Mouse (Mus musculus) neural tube, embryonic 12.5 days (tissue): ENCODE results near the gene Myo9b. TPM values are rescaled to one million over a fixed set of nuclear protein-coding genes. Genes with fewer than 3 reads are reported as not detected.
A peak's percentile ranks its signal among the peaks of the same experiment; 100 is the strongest.

Experiments
- ATAC-seq: fragments of 200-750 bp; cut with Nextera tagmentation; 2 replicates; pipeline ENCODE4 v1.8.0; 2017; ENCODE audit warnings: low read depth, mild to moderate bottlenecking, moderate TSS enrichment, moderate library complexity; ENCODE audit not compliant: low FRiP score
- H3K27ac ChIP-seq: fragments of 300-500 bp; sonication (generic); 2 replicates; pipeline ENCODE4 v1.5.1; 2016
- H3K27me3 ChIP-seq: fragments of 300-500 bp; sonication (generic); replicated peaks from 2 replicates; pipeline ENCODE4 v1.6.1; 2016; ENCODE audit warnings: mild to moderate bottlenecking
- H3K36me3 ChIP-seq: fragments of 300-500 bp; sonication (generic); 2 replicates; pipeline ENCODE4 v1.6.1; 2016; ENCODE audit warnings: mild to moderate bottlenecking
- H3K4me1 ChIP-seq: fragments of 300-500 bp; sonication (generic); 2 replicates; pipeline ENCODE4 v1.6.1; 2016
- H3K4me2 ChIP-seq: fragments of 300-500 bp; sonication (generic); replicated peaks from 2 replicates; pipeline ENCODE4 v1.6.1; 2016; ENCODE audit warnings: mild to moderate bottlenecking
- H3K4me3 ChIP-seq: fragments of 300-500 bp; sonication (generic); 2 replicates; pipeline ENCODE4 v1.5.1; 2016
- H3K9ac ChIP-seq: fragments of 300-500 bp; sonication (generic); 2 replicates; pipeline ENCODE4 v1.6.1; 2016; ENCODE audit warnings: mild to moderate bottlenecking
- H3K9me3 ChIP-seq: fragments of 300-500 bp; sonication (generic); 2 replicates; pipeline ENCODE4 v1.6.1; 2016; ENCODE audit warnings: mild to moderate bottlenecking
- WGBS: fragments of 180-500 bp; shearing (Covaris S2); methylation state at CpG from one replicate; pipeline ENCODE4 v1.1.7; 2016; 5-methylcytosine and 5-hydroxymethylcytosine counted together
- polyA plus RNA-seq: library from polyadenylated mRNA; unstranded; fragments of >200 nt; fragmentation: Nextera tagmentation; extraction: Ambion mirVana; gene quantifications from 2 replicates; pipeline ENCODE4 v1.2.1, GENCODE M21; 2016

Myo9b gene
- polyA plus RNA-seq, 1 experiment from 2014 or later = 22.5 TPM

DNA sequence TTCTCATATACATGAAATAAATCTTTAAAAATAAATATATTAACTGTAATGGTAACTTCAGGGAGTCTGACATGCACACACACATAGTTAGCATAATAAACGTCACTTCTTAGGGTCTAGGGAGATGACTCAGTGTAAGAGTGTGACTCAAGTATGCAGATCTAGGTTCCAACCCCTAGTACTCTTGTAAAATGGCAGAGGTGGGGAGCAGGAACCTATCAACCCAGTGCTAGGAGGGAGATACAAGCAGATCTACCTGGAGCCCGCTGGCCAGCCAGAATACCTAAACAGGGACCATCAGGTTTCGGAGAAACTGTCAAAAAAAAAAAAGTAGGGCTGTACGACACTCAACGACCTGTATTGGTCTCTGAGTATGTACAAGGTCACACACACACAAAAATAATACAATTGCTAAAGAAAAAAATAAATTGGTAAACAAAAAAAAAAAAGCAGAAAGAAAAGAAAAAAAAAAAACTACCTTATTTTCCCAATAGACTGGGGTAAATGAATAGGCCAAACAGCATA, 98.3 kb downstream of the Myo9b start:
- peak overlapping the region; percentile 74 for H3K4me3 ChIP-seq
- no peak overlapping the region for H3K9ac ChIP-seq
- peaks cover 26% of the 10 kb centered on the region for H3K36me3 ChIP-seq
- no peak overlapping the region for H3K27ac ChIP-seq
- peak overlapping the region; percentile 51 for H3K4me2 ChIP-seq
- no peak for ATAC-seq
- H3K9me3 ChIP-seq = no peaks in the 10 kb centered on the region
- H3K4me1 ChIP-seq = peaks cover 35% of the 10 kb centered on the region
- no peaks in the 10 kb centered on the region for H3K27me3 ChIP-seq
- 18% methylated on average over 5 of the region's 5 CpGs for WGBS

DNA sequence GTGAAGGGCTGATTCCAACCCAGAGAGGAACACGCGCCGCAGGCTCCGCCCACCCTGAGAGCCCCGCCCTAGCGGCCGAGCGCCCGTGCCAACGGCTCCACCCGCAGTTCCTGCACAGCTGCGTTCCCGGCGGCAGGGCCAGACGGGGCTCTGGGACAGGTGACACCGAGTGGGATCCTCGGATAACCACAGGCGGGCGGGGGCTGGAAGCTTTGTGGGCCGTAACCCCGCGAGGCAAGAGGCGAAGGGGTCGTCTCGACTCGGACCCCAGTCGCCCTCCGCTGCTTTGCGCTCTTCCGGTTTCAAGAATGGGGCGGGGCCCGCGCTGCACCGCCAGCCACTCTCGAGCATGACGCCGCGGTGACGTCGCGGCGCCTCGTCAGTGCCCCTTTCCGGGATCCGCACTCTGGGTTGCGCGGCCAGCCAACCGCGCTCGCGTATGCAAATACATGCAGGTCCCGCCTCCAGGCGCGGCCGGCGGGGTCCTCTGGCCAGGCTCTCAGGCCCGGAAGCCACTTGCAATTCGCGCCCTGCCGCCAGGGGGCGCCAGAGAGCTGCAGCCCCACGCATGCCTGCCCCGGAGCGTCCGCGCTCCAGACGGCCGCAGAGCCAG, 98.8 kb downstream of the Myo9b start, which contains the start of gene Ocel1:
Gene Ocel1 (plus strand): TSS at position 63 of the 613 bp plus-strand sequence.
- peak within 1 kb of the TSS; percentile 61 for H3K9ac ChIP-seq
- peaks cover 36% of the 10 kb centered on the region for H3K4me1 ChIP-seq
- no peaks in the 10 kb centered on the region for H3K9me3 ChIP-seq
- WGBS = under 1% methylated on average over 68 of the region's 68 CpGs
- H3K4me3 ChIP-seq = peak within 1 kb of the TSS; percentile 74
- peak within 1 kb of the TSS; percentile 75; the same call in 1 of the 2 replicates for H3K27ac ChIP-seq
- peaks cover 26% of the 10 kb centered on the region for H3K36me3 ChIP-seq
- H3K27me3 ChIP-seq = no peaks in the 10 kb centered on the region
- ATAC-seq = peak; percentile 79
- H3K4me2 ChIP-seq = peak within 1 kb of the TSS; percentile 51

GRCm38 (mm10) chr8:71372427-71372826, 99.9 kb downstream of the Myo9b start:
- peaks cover 41% of the 10 kb centered on the region for H3K4me1 ChIP-seq

GRCm38 (mm10) chr8:71373000-71373399, 100.5 kb downstream of the Myo9b start:
- Histone ChIP-seq H3K27me3 (no peaks in the 10 kb centered on the region; the same call in 1 of the 2 replicates), H3K4me2 (no peak overlapping the region), H3K9ac (no peak overlapping the region), H3K9me3 (no peaks in the 10 kb centered on the region), H3K27ac (no peak overlapping the region), H3K4me3 (no peak overlapping the region), H3K4me1 (peaks cover 36% of the 10 kb centered on the region), H3K36me3 (peaks cover 30% of the 10 kb centered on the region)
- ATAC-seq = no peak
- WGBS = 93% methylated on average over 3 of the region's 3 CpGs

More at GRCm38 (mm10) chr8:71372427-71372826, 99.9 kb downstream of the Myo9b start:
- H3K4me3 ChIP-seq = no peak overlapping the region
- peaks cover 26% of the 10 kb centered on the region for H3K36me3 ChIP-seq
- H3K9me3 ChIP-seq = no peaks in the 10 kb centered on the region
- H3K27me3 ChIP-seq = no peaks in the 10 kb centered on the region; the same call in 1 of the 2 replicates
- no peak overlapping the region for H3K9ac ChIP-seq
- H3K4me2 ChIP-seq = no peak overlapping the region
- H3K27ac ChIP-seq = no peak overlapping the region
- ATAC-seq = no peak
- WGBS = 89% methylated on average over 12 of the region's 12 CpGs

DNA sequence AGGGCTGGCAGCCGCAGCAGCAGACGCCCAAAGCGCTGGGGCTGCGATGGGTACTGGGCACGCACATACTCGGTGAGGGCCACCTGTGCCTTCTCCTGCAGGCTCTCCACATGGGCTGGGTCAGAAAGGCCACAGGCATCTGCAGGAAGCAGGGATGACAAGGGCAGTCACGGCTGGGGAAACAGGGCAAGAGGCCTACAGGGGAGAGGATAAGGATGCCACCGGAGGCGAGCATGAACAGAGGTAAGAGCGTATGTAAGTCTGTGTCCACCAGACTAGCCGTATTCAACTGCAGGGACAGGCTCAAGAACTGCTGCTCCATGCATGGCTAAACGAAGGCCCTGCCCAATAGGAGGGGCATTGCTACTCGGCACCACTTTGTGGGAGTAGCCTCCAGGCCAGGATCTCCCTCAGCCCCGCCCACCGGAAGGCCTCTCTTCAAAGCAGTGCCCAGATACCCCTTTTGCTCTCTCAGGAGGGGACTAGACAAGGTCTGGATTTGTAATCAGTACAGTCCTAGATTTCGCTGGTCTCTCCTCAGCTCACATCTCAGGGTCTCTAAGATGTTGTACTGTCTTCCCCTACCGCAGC, 102.2 kb downstream of the Myo9b start:
- no peaks in the 10 kb centered on the region for H3K9me3 ChIP-seq
- no peak overlapping the region for H3K4me2 ChIP-seq
- ATAC-seq = no peak
- 81% methylated on average over 17 of the region's 17 CpGs for WGBS
- H3K27ac ChIP-seq = no peak overlapping the region
- no peak overlapping the region for H3K9ac ChIP-seq
- no peaks in the 10 kb centered on the region; the same call in 1 of the 2 replicates for H3K27me3 ChIP-seq
- H3K36me3 ChIP-seq = peaks cover 27% of the 10 kb centered on the region
- peaks cover 45% of the 10 kb centered on the region for H3K4me1 ChIP-seq
- H3K4me3 ChIP-seq = no peak overlapping the region

- peak; percentile 3 for ATAC-seq
Measured at GRCm38 (mm10) chr8:71375581-71376422, 103.3 kb downstream of the Myo9b start.

GRCm38 (mm10) chr8:71376423-71377030, 104.0 kb downstream of the Myo9b start:
- H3K9ac ChIP-seq = peak overlapping the region; percentile 51; the same call in 1 of the 2 replicates
- peaks cover 51% of the 10 kb centered on the region for H3K4me1 ChIP-seq
- H3K4me3 ChIP-seq = peak overlapping the region; percentile 30
- peak overlapping the region; percentile 66 for H3K4me2 ChIP-seq
- peaks cover 24% of the 10 kb centered on the region for H3K36me3 ChIP-seq
- ATAC-seq = no peak
- no peaks in the 10 kb centered on the region for H3K9me3 ChIP-seq
- WGBS = 39% methylated on average over 8 of the region's 8 CpGs
- H3K27ac ChIP-seq = no peak overlapping the region; the same call in 1 of the 2 replicates
- no peaks in the 10 kb centered on the region; the same call in 1 of the 2 replicates for H3K27me3 ChIP-seq

More at GRCm38 (mm10) chr8:71375581-71376422, 103.3 kb downstream of the Myo9b start:
- Histone ChIP-seq H3K27ac (peak overlapping the region; percentile 64; the same call in 1 of the 2 replicates), H3K4me1 (peaks cover 51% of the 10 kb centered on the region), H3K4me2 (peak overlapping the region; percentile 66), H3K9me3 (no peaks in the 10 kb centered on the region), H3K27me3 (no peaks in the 10 kb centered on the region; the same call in 1 of the 2 replicates), H3K9ac (peak overlapping the region; percentile 51), H3K36me3 (peaks cover 24% of the 10 kb centered on the region), H3K4me3 (peak overlapping the region; percentile 30)
- 7% methylated on average over 74 of the region's 74 CpGs for WGBS

- H3K9ac ChIP-seq = peak overlapping the region; percentile 84; the same call in 1 of the 2 replicates
- no peaks in the 10 kb centered on the region; the same call in 1 of the 2 replicates for H3K27me3 ChIP-seq
- peaks cover 15% of the 10 kb centered on the region for H3K36me3 ChIP-seq
- H3K9me3 ChIP-seq = no peaks in the 10 kb centered on the region
- H3K4me3 ChIP-seq = peak overlapping the region; percentile 81
- peak overlapping the region; percentile 99 for H3K4me2 ChIP-seq
- peaks cover 60% of the 10 kb centered on the region for H3K4me1 ChIP-seq
- WGBS = 33% methylated on average over 4 of the region's 4 CpGs
- no peak overlapping the region for H3K27ac ChIP-seq
- no peak for ATAC-seq
Measured at GRCm38 (mm10) chr8:71379008-71379407, 106.5 kb downstream of the Myo9b start.

GRCm38 (mm10) chr8:71379512-71380075, 107.1 kb downstream of the Myo9b start:
- peak overlapping the region; percentile 99 for H3K4me2 ChIP-seq
- no peak overlapping the region for H3K27ac ChIP-seq
- 38% methylated on average over 3 of the region's 3 CpGs for WGBS
- no peaks in the 10 kb centered on the region; the same call in 1 of the 2 replicates for H3K27me3 ChIP-seq
- H3K36me3 ChIP-seq = peaks cover 10% of the 10 kb centered on the region
- H3K9me3 ChIP-seq = no peaks in the 10 kb centered on the region
- peak overlapping the region; percentile 84 for H3K9ac ChIP-seq
- peak overlapping the region; percentile 81 for H3K4me3 ChIP-seq
- H3K4me1 ChIP-seq = peaks cover 60% of the 10 kb centered on the region
- no peak for ATAC-seq

GRCm38 (mm10) chr8:71380178-71381171, 108.0 kb downstream of the Myo9b start:
- no peak overlapping the region for H3K27ac ChIP-seq
- peak overlapping the region; percentile 84 for H3K9ac ChIP-seq
- H3K9me3 ChIP-seq = no peaks in the 10 kb centered on the region
- H3K27me3 ChIP-seq = no peaks in the 10 kb centered on the region; the same call in 1 of the 2 replicates
- peak overlapping the region; percentile 99 for H3K4me2 ChIP-seq
- peaks cover 8% of the 10 kb centered on the region for H3K36me3 ChIP-seq
- no peak for ATAC-seq
- 1% methylated on average over 72 of the region's 72 CpGs for WGBS
- peak overlapping the region; percentile 81 for H3K4me3 ChIP-seq
- peaks cover 54% of the 10 kb centered on the region for H3K4me1 ChIP-seq
